Mouse (Mus musculus) C2C12 (cell line): Measurements from ENCODE around the gene Hyal2.

ENCODE experiments used
- CTCF ChIP-seq: IDR thresholded peaks from one replicate; pipeline ENCODE4 v1.5.1; 2011; ENCODE audit not compliant: control insufficient read depth, insufficient read depth, insufficient read length
- FOSL1 ChIP-seq: IDR thresholded peaks from one replicate; pipeline ENCODE4 v1.8.0; 2011; ENCODE audit warnings: mild to moderate bottlenecking, low read length; ENCODE audit not compliant: poor library complexity, insufficient read depth, severe bottlenecking
- MAX ChIP-seq: IDR thresholded peaks from one replicate; pipeline ENCODE4 v1.6.1; 2011; ENCODE audit warnings: mild to moderate bottlenecking, control low read depth
- MYOD1 ChIP-seq: IDR thresholded peaks from one replicate; pipeline ENCODE4 v1.6.1; 2011; ENCODE audit warnings: low read depth; ENCODE audit not compliant: control insufficient read depth, insufficient read length
- MYOG ChIP-seq: IDR thresholded peaks from one replicate; pipeline ENCODE4 v1.6.1; 2011; ENCODE audit not compliant: control insufficient read depth, insufficient read length; ENCODE audit errors: extremely low read depth
- USF1 ChIP-seq: IDR thresholded peaks from one replicate; pipeline ENCODE4 v1.6.1; 2011; ENCODE audit warnings: low read depth, mild to moderate bottlenecking, control low read depth, moderate library complexity

- TF ChIP-seq CTCF (no peak), MAX (no peak), FOSL1 (peak; percentile 18), USF1 (no peak), MYOD1 (no peak), MYOG (no peak)
Observed at GRCm38 (mm10) chr9:107619546-107619879, 51.8 kb downstream of the Hyal2 start.
